Mouse (Mus musculus) olfactory bulb, adult 2 months (tissue): ENCODE results near the gene Slc2a3.

Source experiments
- CTCF ChIP-seq: fragments of 200-500 bp; IDR thresholded peaks from 2 replicates; pipeline ENCODE4 v1.5.1; 2012; ENCODE audit warnings: low read depth, mild to moderate bottlenecking, low read length, moderate library complexity; ENCODE audit not compliant: insufficient read depth
- POLR2A ChIP-seq: fragments of 200-500 bp; IDR thresholded peaks from 2 replicates; pipeline ENCODE4 v1.6.1; 2012; ENCODE audit warnings: mild to moderate bottlenecking, low read depth, low read length, moderate library complexity; ENCODE audit not compliant: insufficient read depth

DNA sequence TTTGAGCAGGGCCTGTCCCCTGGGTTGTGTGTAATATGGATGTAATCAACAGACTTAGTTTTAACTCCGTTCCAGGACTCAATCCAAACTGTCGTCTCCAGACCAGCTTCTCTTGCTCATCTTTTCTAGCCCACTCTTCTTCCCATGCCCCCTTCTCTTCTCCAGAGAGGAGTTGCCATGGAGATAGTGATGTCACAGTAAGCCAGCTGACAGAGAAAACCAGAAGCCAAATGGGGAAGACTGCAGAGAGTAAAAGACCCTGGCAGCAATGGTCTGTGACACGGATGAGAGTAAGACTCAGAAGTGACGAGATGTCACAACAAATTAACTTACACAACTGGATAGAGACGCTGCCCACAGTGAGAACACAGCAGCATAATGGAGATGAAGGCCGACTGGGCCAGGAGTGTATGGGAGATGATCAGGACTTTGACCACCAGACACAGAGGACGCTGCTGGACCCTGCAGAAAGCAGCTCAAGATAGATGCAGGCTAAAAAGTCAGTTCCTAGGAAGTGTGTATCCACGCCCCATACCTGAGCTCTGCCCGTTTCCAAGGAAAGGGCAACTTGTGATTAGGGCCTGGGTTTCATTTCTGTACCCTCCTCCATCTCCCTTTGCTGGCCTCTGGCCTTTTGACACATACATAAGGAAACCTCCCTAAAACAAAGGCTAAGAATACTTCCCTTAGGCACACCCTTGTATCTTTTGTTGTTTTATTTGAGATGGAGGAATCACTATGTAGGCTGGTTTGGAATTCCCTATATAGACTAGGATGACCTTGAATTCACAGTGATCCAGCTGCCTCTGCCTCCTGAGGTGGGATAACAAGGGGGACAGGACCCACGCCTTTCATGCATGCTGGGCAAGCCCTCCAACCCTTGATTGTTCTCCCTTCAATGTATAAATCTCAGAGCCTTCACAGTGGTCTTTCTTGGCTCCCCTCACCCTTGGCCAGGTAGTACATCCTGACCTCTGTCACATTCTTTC is 31.4 kb downstream of the Slc2a3 start:
- TF ChIP-seq CTCF (no peak), POLR2A (no peak)
